Mouse (Mus musculus) embryonic fibroblast, embryonic 13.5 days (primary cell): ENCODE results near the gene Stk38.

Experiments
- CTCF ChIP-seq: IDR thresholded peaks from 2 replicates; pipeline ENCODE4 v1.5.1; 2011; ENCODE audit warnings: mild to moderate bottlenecking, control low read depth, low read length, moderate library complexity, borderline replicate concordance; ENCODE audit not compliant: insufficient read depth
- POLR2A ChIP-seq: IDR thresholded peaks from 2 replicates; pipeline ENCODE4 v1.6.1; 2011; ENCODE audit warnings: low read depth, mild to moderate bottlenecking, control low read depth, low read length, moderate library complexity

- TF ChIP-seq CTCF, result no peak
- no peak for TF ChIP-seq POLR2A
These were observed 20.1 kb downstream of the Stk38 start for GRCm38 (mm10) chr17:28987713-28988112.
